Mouse (Mus musculus): ENCODE measurements around the gene Plekha7. TPM values are rescaled to one million over a fixed set of nuclear protein-coding genes. Genes with fewer than 3 reads are reported as not detected.

Plekha7 gene
- polyA plus RNA-seq, 1 experiment from 2014 or later, result 4.2 TPM

DNA sequence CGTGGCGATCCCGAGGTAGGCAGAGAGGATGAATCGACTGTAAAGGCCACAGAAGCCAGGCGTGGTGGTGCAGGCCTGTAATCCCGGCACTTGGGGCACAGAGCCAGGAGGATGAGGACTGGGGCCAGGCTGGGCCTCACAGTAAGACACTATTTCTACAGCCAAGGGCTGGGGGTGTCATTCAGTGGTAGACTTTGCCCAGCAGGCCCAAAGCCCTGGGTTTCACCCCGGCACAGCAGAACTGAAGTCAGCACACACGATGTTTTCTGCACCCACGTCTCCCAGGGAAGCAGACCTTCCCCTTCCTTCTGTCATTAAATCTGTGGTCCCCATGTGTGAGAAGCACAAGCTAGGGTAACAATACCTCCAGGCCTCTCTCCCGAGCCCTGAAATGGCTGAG lies 9.8 kb downstream of the Plekha7 start:
- Histone ChIP-seq H3K36me3 (ENCODE audit: control insufficient read depth, insufficient read depth) (no peaks in the 10 kb centered on the region), H3K4me3 (ENCODE audit: low read depth, low read length) (no peak overlapping the region), H3K9ac (ENCODE audit: low read depth, low read length) (no peak overlapping the region; the same call in 1 of the 2 replicates), H3K27me3 (ENCODE audit: control insufficient read depth, insufficient read depth, low read depth, low read length) (no peaks in the 10 kb centered on the region), H3K27ac (ENCODE audit: low read length) (no peak overlapping the region), H3K4me1 (ENCODE audit: control insufficient read depth, low read depth, low read length) (no peaks in the 10 kb centered on the region; the same call in 1 of the 2 replicates), H3K4me2 (ENCODE audit: low read depth, low read length) (no peak overlapping the region), H3K9me3 (replicated peaks; ENCODE audit: control insufficient read depth, low read length) (no peaks in the 10 kb centered on the region)
- 63% methylated on average over 10 of the region's 10 CpGs for WGBS (ENCODE audit: insufficient replicate concordance)
- ATAC-seq (ENCODE audit: low read depth), result no peak

DNA sequence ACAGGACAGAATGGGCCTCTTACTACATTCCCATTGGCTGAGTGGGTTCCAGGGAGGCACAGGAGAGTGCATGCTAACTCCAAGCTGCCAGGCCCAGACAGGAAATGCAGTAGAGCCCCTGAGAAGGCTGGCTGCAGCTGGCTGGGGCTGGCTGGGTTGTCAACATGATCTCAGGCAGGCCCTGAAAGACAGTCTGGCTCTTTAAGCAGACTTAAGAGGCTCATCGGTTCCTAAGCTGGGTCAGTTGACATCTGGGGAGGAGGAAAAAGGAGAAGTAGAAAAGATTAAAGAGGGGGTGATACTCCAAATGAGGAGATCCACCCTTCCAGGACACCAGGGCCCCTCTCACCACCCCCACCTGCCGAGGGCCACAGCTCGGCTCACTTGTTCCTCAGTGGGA lies 13.2 kb downstream of the Plekha7 start:
- Histone ChIP-seq H3K27me3 (ENCODE audit: control insufficient read depth, insufficient read depth, low read depth, low read length) (no peaks in the 10 kb centered on the region), H3K9ac (ENCODE audit: low read depth, low read length) (no peak overlapping the region), H3K27ac (ENCODE audit: low read length) (0 out of 2 replicates have a peak overlapping the region, but pooled peaks have one; percentile 22), H3K4me1 (ENCODE audit: control insufficient read depth, low read depth, low read length) (no peaks in the 10 kb centered on the region; the same call in 1 of the 2 replicates), H3K4me3 (ENCODE audit: low read depth, low read length) (no peak overlapping the region), H3K36me3 (ENCODE audit: control insufficient read depth, insufficient read depth) (no peaks in the 10 kb centered on the region), H3K4me2 (ENCODE audit: low read depth, low read length) (no peak overlapping the region), H3K9me3 (replicated peaks; ENCODE audit: control insufficient read depth, low read length) (no peaks in the 10 kb centered on the region)
- WGBS (ENCODE audit: insufficient replicate concordance), result 14% methylated on average over 3 of the region's 3 CpGs
- ATAC-seq (ENCODE audit: low read depth), result no peak

DNA sequence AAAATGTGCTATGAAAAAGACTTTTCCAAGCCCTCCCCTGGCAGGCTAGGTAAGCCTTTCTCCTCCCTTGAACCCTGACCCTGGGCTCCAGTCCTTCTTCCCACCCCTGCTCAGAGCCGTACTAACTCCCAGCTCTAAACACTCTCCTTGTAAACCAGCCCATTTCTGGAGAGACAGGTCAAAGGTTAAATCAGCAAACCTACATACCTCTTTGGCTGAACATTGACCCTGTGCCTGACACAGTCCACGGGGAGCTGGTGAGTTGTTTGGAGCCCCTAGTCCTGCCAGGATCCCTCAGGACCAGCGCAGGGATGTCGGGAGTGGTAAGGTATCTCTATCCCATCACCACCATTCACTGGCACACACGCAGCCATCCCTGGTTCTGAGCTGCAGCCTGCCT lies 15.8 kb downstream of the Plekha7 start:
- peak; percentile 73 for ATAC-seq (ENCODE audit: low read depth)
- H3K9ac ChIP-seq (ENCODE audit: low read depth, low read length), result no peak overlapping the region; the same call in 1 of the 2 replicates
- WGBS (ENCODE audit: insufficient replicate concordance), result 58% methylated on average over 5 of the region's 5 CpGs
- H3K4me1 ChIP-seq (ENCODE audit: control insufficient read depth, low read depth, low read length), result peaks cover 11% of the 10 kb centered on the region
- H3K36me3 ChIP-seq (ENCODE audit: control insufficient read depth, insufficient read depth), result no peaks in the 10 kb centered on the region
- H3K9me3 ChIP-seq (replicated peaks; ENCODE audit: control insufficient read depth, low read length), result no peaks in the 10 kb centered on the region
- no peak overlapping the region for H3K4me2 ChIP-seq (ENCODE audit: low read depth, low read length)
- H3K4me3 ChIP-seq (ENCODE audit: low read depth, low read length), result no peak overlapping the region
- H3K27ac ChIP-seq (ENCODE audit: low read length), result peak overlapping the region; percentile 59
- H3K27me3 ChIP-seq (ENCODE audit: control insufficient read depth, insufficient read depth, low read depth, low read length), result no peaks in the 10 kb centered on the region

DNA sequence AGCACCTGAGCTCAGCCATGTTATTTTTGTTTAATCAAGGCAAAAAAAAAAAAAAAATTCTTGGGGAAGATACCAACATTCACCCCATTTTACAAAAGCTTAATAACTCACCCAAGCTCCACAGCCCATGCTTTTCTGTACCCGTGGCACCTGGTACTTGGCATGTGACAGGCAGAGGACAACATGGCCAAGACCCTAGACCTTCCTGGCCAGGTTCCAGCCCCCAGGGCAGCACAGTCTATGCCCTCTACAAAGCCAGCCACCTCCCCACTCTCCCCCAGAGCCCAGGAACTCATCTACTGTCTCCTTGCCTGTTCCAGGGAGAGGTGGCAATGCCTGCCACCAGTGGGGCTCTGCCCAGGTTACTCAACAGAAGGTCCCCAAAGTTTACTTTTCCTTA lies 17.6 kb downstream of the Plekha7 start:
- Histone ChIP-seq H3K27ac (ENCODE audit: low read length) (peak overlapping the region; percentile 65; the same call in 1 of the 2 replicates), H3K4me2 (ENCODE audit: low read depth, low read length) (no peak overlapping the region), H3K9ac (ENCODE audit: low read depth, low read length) (no peak overlapping the region), H3K4me1 (ENCODE audit: control insufficient read depth, low read depth, low read length) (peaks cover 27% of the 10 kb centered on the region), H3K27me3 (ENCODE audit: control insufficient read depth, insufficient read depth, low read depth, low read length) (no peaks in the 10 kb centered on the region), H3K9me3 (replicated peaks; ENCODE audit: control insufficient read depth, low read length) (no peaks in the 10 kb centered on the region), H3K36me3 (ENCODE audit: control insufficient read depth, insufficient read depth) (no peaks in the 10 kb centered on the region), H3K4me3 (ENCODE audit: low read depth, low read length) (no peak overlapping the region)
- ATAC-seq (ENCODE audit: low read depth), result no peak
- WGBS (ENCODE audit: insufficient replicate concordance), result 40% methylated on average over 1 of the region's 1 CpGs

DNA sequence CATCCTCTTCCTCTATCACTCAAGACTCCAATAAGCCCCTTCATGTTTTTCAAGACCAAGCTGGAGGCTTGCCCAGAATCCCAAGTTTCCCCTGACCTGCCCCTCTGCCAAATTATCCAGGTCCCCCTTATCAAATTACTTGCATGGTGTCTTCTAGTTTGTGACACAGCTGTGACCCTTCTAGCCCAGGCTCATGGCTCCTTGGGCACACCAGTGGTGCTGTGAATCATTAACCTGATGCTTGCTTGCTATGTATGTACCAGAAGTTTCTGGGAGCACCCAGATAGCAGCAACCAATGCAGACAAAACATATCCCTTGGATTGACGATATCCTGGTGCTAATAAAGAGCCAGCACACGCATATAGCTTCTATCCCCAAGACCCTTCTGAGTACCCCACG lies 19.2 kb downstream of the Plekha7 start:
- Histone ChIP-seq H3K9me3 (replicated peaks; ENCODE audit: control insufficient read depth, low read length) (no peaks in the 10 kb centered on the region), H3K9ac (ENCODE audit: low read depth, low read length) (no peak overlapping the region), H3K27ac (ENCODE audit: low read length) (peak overlapping the region; percentile 50), H3K4me2 (ENCODE audit: low read depth, low read length) (no peak overlapping the region), H3K4me3 (ENCODE audit: low read depth, low read length) (no peak overlapping the region), H3K27me3 (ENCODE audit: control insufficient read depth, insufficient read depth, low read depth, low read length) (no peaks in the 10 kb centered on the region), H3K36me3 (ENCODE audit: control insufficient read depth, insufficient read depth) (no peaks in the 10 kb centered on the region), H3K4me1 (ENCODE audit: control insufficient read depth, low read depth, low read length) (peaks cover 27% of the 10 kb centered on the region)
- ATAC-seq (ENCODE audit: low read depth), result no peak
- 52% methylated on average over 3 of the region's 3 CpGs for WGBS (ENCODE audit: insufficient replicate concordance)

DNA sequence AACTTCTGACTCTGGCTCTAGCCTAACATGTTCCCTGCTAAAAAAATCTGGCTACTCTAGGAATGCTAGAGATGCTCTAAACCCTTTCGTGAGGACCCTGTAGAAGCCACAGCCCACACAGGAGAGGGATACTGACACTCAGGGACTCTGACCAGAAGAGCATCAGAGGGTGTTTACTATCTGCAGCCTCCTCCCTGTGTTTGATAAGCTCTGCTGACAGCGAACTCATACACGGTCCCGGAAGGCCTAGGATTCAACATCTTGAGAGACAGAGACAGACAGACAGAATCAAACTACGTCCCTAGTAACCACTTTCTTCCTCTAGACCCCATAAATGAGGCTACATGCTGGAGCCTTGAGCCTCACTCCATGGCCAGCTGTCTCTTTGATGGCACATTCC lies 20.2 kb downstream of the Plekha7 start:
- no peak overlapping the region for H3K4me2 ChIP-seq (ENCODE audit: low read depth, low read length)
- no peak overlapping the region for H3K4me3 ChIP-seq (ENCODE audit: low read depth, low read length)
- peak overlapping the region; percentile 85 for H3K27ac ChIP-seq (ENCODE audit: low read length)
- WGBS (ENCODE audit: insufficient replicate concordance), result 51% methylated on average over 5 of the region's 5 CpGs
- no peaks in the 10 kb centered on the region for H3K9me3 ChIP-seq (replicated peaks; ENCODE audit: control insufficient read depth, low read length)
- no peaks in the 10 kb centered on the region for H3K27me3 ChIP-seq (ENCODE audit: control insufficient read depth, insufficient read depth, low read depth, low read length)
- peak; percentile 37; the same call in 1 of the 2 replicates for ATAC-seq (ENCODE audit: low read depth)
- no peak overlapping the region; the same call in 1 of the 2 replicates for H3K9ac ChIP-seq (ENCODE audit: low read depth, low read length)
- H3K36me3 ChIP-seq (ENCODE audit: control insufficient read depth, insufficient read depth), result no peaks in the 10 kb centered on the region
- peaks cover 32% of the 10 kb centered on the region for H3K4me1 ChIP-seq (ENCODE audit: control insufficient read depth, low read depth, low read length)

DNA sequence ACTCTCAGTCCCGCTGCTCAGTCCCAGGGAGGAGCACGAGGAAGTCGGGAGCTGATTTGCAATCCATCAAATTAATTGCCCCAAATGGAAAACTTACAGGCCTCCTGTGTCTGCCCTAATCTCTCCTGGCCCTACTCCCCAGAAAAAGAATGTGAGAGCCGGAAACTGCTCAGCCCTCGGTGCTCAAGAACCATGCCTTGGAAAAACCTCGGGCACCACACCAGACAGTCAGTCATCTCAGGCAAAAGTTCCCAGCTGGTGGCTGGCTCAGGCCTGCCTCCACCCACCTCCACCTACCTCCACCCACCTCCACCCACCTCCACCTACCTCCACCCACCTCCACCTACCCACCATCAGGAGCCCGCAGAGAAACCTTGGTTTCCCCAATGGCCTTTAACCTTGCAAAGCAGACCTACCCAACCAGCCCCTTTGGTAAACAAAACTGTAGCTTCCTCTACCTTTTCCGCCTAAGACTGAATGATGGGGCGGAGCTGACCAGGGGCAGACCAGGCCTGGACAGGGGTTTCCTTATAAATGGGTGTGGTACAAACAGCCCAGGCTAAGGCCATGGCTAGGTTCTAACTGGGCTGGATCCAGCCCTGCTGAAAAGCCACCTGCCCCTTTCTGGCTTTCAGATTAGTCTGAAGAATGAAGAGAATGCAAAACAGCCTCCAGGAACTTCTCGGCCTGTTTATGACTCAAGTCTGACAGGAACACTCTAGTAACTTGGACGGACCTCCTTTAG lies 21.4 kb downstream of the Plekha7 start:
- Histone ChIP-seq H3K4me2 (ENCODE audit: low read depth, low read length) (peak overlapping the region; percentile 30; the same call in 1 of the 2 replicates), H3K9ac (ENCODE audit: low read depth, low read length) (peak overlapping the region; percentile 16; the same call in 1 of the 2 replicates), H3K36me3 (ENCODE audit: control insufficient read depth, insufficient read depth) (no peaks in the 10 kb centered on the region), H3K4me3 (ENCODE audit: low read depth, low read length) (no peak overlapping the region), H3K27me3 (ENCODE audit: control insufficient read depth, insufficient read depth, low read depth, low read length) (no peaks in the 10 kb centered on the region), H3K27ac (ENCODE audit: low read length) (peak overlapping the region; percentile 85), H3K4me1 (ENCODE audit: control insufficient read depth, low read depth, low read length) (peaks cover 32% of the 10 kb centered on the region), H3K9me3 (replicated peaks; ENCODE audit: control insufficient read depth, low read length) (no peaks in the 10 kb centered on the region)
- ATAC-seq (ENCODE audit: low read depth), result peak; percentile 63
- WGBS (ENCODE audit: insufficient replicate concordance), result 46% methylated on average over 11 of the region's 11 CpGs

DNA sequence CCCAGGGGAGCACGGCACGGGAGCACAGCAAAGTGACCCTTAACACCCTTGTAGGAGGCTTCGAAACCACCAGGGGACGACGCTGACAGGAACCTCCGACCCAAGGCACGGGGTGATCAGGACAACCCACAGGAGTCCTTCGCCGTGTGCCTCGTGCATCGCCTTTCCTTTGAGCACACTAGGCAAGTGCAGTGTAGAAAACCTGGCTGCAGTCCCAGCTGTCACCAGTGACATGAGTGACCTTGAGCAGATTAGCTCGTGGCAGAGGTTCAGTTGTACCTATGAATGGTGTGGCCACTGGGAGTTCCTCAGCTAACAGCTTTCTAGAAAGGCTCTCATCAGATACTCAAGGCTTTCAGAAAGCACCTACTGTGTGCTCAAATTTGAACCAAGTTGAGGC lies 22.0 kb downstream of the Plekha7 start:
- no peaks in the 10 kb centered on the region for H3K9me3 ChIP-seq (replicated peaks; ENCODE audit: control insufficient read depth, low read length)
- no peak overlapping the region for H3K4me3 ChIP-seq (ENCODE audit: low read depth, low read length)
- 53% methylated on average over 12 of the region's 12 CpGs for WGBS (ENCODE audit: insufficient replicate concordance)
- no peaks in the 10 kb centered on the region for H3K27me3 ChIP-seq (ENCODE audit: control insufficient read depth, insufficient read depth, low read depth, low read length)
- peak; percentile 53 for ATAC-seq (ENCODE audit: low read depth)
- peak overlapping the region; percentile 85 for H3K27ac ChIP-seq (ENCODE audit: low read length)
- no peaks in the 10 kb centered on the region for H3K36me3 ChIP-seq (ENCODE audit: control insufficient read depth, insufficient read depth)
- peak overlapping the region; percentile 16; the same call in 1 of the 2 replicates for H3K9ac ChIP-seq (ENCODE audit: low read depth, low read length)
- H3K4me1 ChIP-seq (ENCODE audit: control insufficient read depth, low read depth, low read length), result peaks cover 32% of the 10 kb centered on the region
- peak overlapping the region; percentile 30; the same call in 1 of the 2 replicates for H3K4me2 ChIP-seq (ENCODE audit: low read depth, low read length)

DNA sequence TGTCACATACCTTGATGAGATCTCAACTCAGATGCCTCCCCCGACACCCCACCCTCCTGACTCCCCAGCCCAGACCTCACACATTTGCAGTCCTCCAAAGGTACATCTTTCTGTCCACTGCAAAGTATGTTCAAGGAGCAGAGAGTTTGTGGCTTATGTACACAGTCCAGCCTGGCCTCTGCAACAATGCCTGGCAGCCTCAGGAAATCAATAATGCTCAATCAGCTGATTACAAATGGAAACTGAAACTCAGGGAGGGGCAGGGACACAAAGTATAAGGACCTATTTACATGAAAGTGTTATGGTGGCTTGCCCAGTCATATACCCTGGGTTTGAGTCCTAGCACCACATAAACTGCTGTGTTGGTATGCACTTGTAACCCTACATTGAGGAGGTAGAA lies 23.0 kb downstream of the Plekha7 start:
- ATAC-seq (ENCODE audit: low read depth), result peak; percentile 36
- Histone ChIP-seq H3K9me3 (replicated peaks; ENCODE audit: control insufficient read depth, low read length) (no peaks in the 10 kb centered on the region), H3K4me3 (ENCODE audit: low read depth, low read length) (no peak overlapping the region), H3K36me3 (ENCODE audit: control insufficient read depth, insufficient read depth) (no peaks in the 10 kb centered on the region), H3K9ac (ENCODE audit: low read depth, low read length) (no peak overlapping the region), H3K4me2 (ENCODE audit: low read depth, low read length) (peak overlapping the region; percentile 43), H3K27me3 (ENCODE audit: control insufficient read depth, insufficient read depth, low read depth, low read length) (no peaks in the 10 kb centered on the region), H3K4me1 (ENCODE audit: control insufficient read depth, low read depth, low read length) (peaks cover 32% of the 10 kb centered on the region), H3K27ac (ENCODE audit: low read length) (peak overlapping the region; percentile 85)
- WGBS (ENCODE audit: insufficient replicate concordance), result 50% methylated on average over 1 of the region's 1 CpGs

Measured in liver, embryonic 16.5 days (tissue).